Mouse (Mus musculus) embryonic facial prominence, embryonic 15.5 days (tissue): ENCODE measurements at regions not wholly inside any gene's neighbourhood (a gene's known extent, or its start where the extent isn't known, plus 50 kb on each side); places are given as distances from the start of the nearest gene placed in this dataset.

Source experiments
- ATAC-seq: fragments of 200-750 bp; cut with Nextera tagmentation; 2 replicates; pipeline ENCODE4 v1.8.0; 2017; ENCODE audit warnings: low read depth, moderate TSS enrichment; ENCODE audit not compliant: insufficient number of reproducible peaks, low FRiP score, low TSS enrichment
- H3K27ac ChIP-seq: fragments of 300-500 bp; sonication (generic); replicated peaks from 2 replicates; pipeline ENCODE4 v1.5.1; 2015; ENCODE audit warnings: mild to moderate bottlenecking, inconsistent platforms
- H3K27me3 ChIP-seq: fragments of 300-500 bp; sonication (generic); 2 replicates; pipeline ENCODE4 v1.6.1; 2015; ENCODE audit warnings: inconsistent platforms
- H3K36me3 ChIP-seq: fragments of 300-500 bp; sonication (generic); 2 replicates; pipeline ENCODE4 v1.6.1; 2015; ENCODE audit warnings: mild to moderate bottlenecking, inconsistent platforms
- H3K4me1 ChIP-seq: fragments of 300-500 bp; sonication (generic); 2 replicates; pipeline ENCODE4 v1.6.1; 2015; ENCODE audit warnings: inconsistent platforms
- H3K4me2 ChIP-seq: fragments of 300-500 bp; sonication (generic); replicated peaks from 2 replicates; pipeline ENCODE4 v1.6.1; 2015; ENCODE audit warnings: mild to moderate bottlenecking, inconsistent platforms
- H3K4me3 ChIP-seq: fragments of 300-500 bp; sonication (generic); replicated peaks from 2 replicates; pipeline ENCODE4 v1.5.1; 2015; ENCODE audit warnings: mild to moderate bottlenecking, inconsistent platforms
- H3K9ac ChIP-seq: fragments of 300-500 bp; sonication (generic); 2 replicates; pipeline ENCODE4 v1.6.1; 2015; ENCODE audit warnings: inconsistent platforms
- H3K9me3 ChIP-seq: fragments of 300-500 bp; sonication (generic); replicated peaks from 2 replicates; pipeline ENCODE4 v1.6.1; 2016; ENCODE audit warnings: inconsistent platforms
- WGBS: fragments of 180-500 bp; shearing (Covaris S2); methylation state at CpG from one replicate; pipeline ENCODE4 v1.1.7; 2015; 5-methylcytosine and 5-hydroxymethylcytosine counted together

DNA sequence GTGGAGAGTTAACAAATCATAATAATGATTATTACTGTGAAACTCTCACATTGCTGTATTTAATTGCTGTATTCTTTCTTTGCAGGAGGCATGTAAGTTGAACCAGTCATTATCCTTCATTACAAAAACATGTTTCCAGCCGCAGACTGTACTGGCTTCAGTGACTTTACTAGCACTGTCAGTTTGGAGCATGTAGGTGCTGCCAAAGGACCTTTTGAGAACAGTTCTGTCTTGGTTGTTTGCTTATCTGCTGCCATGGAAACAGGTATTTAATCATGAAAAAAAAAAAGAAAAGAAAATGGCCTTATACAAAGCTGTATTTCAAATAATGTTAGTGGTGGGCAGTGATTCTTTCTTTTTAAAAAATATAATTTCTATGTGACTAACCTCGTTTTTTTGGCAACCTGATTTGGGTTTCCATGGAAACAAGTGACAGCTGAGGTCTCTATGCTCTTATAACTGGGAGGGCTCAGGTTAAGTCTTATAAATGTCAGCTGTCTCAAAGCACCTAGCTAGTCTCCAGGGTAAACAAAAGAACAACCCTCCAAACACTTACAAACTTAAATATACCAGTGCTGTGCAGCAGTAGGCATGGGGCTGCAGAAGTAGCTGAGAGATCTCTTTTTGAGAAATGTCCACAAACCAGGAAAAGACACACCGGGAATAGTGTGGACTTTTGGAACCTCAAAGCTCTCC, 121.2 kb upstream of the D16Ertd472e start:
- Histone ChIP-seq H3K36me3 (no peaks in the 10 kb centered on the region), H3K27me3 (no peaks in the 10 kb centered on the region), H3K27ac (no peak overlapping the region), H3K9me3 (no peaks in the 10 kb centered on the region), H3K4me3 (no peak overlapping the region), H3K4me1 (0 out of 2 replicates have a peak, but pooled peaks cover 5% of the 10 kb centered on the region), H3K9ac (no peak overlapping the region), H3K4me2 (no peak overlapping the region)
- WGBS, result 46% methylated on average over 3 of the region's 3 CpGs
- ATAC-seq, result no peak

DNA sequence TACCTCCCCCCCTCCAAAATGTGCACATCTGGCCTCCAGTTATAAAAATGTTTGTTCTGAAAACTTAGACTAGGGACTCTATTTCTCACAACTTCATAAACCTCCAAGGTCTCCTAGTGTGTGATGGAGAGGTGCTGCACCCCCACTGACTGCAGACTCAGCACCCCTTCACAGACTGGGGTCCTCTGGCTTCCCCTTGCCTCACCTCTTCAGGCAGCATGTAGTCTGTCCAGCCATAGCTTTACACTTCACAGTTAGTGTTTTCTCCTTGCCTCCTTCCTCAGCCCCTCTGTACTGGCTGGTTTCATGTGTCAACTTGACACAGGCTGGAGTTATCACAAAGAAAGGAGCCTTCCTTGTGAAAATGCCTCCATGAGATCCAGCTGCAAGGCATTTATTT, 111.7 kb upstream of the D16Ertd472e start:
- no peak overlapping the region for H3K9ac ChIP-seq
- no peak for ATAC-seq
- H3K9me3 ChIP-seq, result no peaks in the 10 kb centered on the region
- H3K36me3 ChIP-seq, result no peaks in the 10 kb centered on the region
- H3K4me1 ChIP-seq, result peaks cover 6% of the 10 kb centered on the region
- 0 out of 2 replicates have a peak overlapping the region, but pooled peaks have one; percentile 45 for H3K27ac ChIP-seq
- H3K4me3 ChIP-seq, result no peak overlapping the region
- H3K27me3 ChIP-seq, result no peaks in the 10 kb centered on the region
- no peak overlapping the region for H3K4me2 ChIP-seq

DNA sequence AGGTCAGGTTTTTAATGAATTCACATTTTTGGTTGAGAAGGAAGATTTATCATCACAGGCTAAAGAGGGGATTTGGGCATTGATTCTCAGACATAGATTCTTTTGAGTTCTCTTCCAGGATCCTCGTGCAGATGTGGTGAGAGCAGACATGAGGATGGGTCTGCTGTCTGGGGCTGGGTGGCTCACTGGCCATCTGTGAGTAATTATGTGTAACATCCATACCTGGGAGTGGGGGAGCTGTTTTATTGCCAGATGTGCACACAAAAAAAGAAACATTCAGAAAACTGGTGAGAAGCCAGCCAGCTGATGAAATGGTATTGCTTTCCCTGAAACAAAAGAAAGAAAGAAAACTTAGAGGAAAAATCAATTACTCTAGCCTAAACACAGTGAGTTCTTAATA, 108.7 kb upstream of the D16Ertd472e start:
- Histone ChIP-seq H3K4me3 (no peak overlapping the region), H3K9ac (no peak overlapping the region), H3K27me3 (no peaks in the 10 kb centered on the region), H3K4me1 (peaks cover 6% of the 10 kb centered on the region), H3K4me2 (no peak overlapping the region), H3K36me3 (no peaks in the 10 kb centered on the region), H3K9me3 (no peaks in the 10 kb centered on the region), H3K27ac (no peak overlapping the region)
- WGBS, result 29% methylated on average over 1 of the region's 1 CpGs
- ATAC-seq, result no peak

DNA sequence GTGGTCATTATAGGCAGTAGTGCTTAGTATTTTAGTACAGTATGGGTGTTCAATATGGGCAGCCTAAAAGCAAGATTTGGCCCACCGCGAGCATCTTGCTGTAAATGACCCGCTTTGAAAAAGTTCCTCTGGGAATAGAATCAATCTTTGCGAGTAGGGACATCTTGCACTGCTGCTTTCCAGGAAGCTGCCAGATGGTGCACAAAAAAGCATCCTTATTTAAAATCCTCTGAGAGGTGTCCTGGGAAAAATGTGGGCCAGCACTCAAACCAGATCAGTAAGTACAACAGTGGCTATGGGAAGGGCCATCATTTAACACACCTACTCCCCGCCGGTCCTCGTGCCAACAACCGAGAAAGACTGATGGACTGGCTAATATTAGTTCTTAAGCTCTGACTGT, 107.5 kb upstream of the D16Ertd472e start:
- WGBS, result 80% methylated on average over 8 of the region's 8 CpGs
- H3K9me3 ChIP-seq, result no peaks in the 10 kb centered on the region
- peaks cover 6% of the 10 kb centered on the region for H3K4me1 ChIP-seq
- H3K27ac ChIP-seq, result no peak overlapping the region
- H3K27me3 ChIP-seq, result no peaks in the 10 kb centered on the region
- no peak overlapping the region for H3K4me3 ChIP-seq
- H3K36me3 ChIP-seq, result no peaks in the 10 kb centered on the region
- no peak overlapping the region for H3K9ac ChIP-seq
- ATAC-seq, result no peak
- no peak overlapping the region for H3K4me2 ChIP-seq

DNA sequence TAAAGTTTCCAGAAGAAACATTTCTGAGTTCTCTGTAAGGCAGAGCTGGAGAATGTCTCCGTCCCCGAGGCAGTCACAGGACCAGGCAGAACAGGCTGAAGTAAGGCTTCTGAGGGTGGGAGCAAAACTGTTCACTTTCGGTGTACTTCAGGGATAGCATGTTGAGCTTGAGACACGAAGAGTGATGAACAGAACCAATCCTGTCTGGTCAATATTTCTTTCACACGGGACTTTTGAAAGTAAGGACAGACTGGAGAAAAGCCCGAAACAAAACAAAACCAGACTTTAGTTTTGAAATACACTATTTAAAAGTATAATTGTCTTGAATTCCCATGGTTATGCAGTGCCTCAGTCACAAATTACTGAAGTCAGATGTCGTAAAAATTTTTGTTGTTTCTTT, 84.6 kb upstream of the D16Ertd472e start:
- no peak for ATAC-seq
- Histone ChIP-seq H3K9ac (no peak overlapping the region), H3K27me3 (no peaks in the 10 kb centered on the region), H3K36me3 (no peaks in the 10 kb centered on the region), H3K9me3 (no peaks in the 10 kb centered on the region), H3K4me2 (no peak overlapping the region), H3K4me3 (no peak overlapping the region), H3K4me1 (no peaks in the 10 kb centered on the region), H3K27ac (peak overlapping the region; percentile 53; the same call in 1 of the 2 replicates)
- WGBS, result 34% methylated on average over 7 of the region's 7 CpGs

DNA sequence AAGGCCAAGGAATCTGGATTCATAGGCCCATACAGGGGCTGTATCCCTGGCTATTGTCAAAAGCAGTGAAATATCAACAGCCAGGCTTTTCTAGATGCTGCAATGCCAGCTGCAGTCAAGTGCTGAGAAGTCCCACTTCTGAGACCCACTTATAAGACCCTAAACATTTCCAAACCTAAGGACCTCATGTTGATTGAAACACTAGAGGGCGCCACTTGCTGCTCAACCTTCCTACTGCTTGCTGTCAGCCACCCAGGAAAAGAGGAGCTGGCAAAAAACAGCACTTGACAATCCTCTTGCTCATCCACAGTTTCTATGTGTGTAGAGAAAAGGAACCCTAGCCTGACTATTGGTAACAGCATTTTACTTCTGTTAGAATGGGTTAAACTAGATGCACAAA, 68.2 kb upstream of the D16Ertd472e start:
- H3K4me1 ChIP-seq, result no peaks in the 10 kb centered on the region
- no peaks in the 10 kb centered on the region for H3K36me3 ChIP-seq
- no peak for ATAC-seq
- H3K27me3 ChIP-seq, result no peaks in the 10 kb centered on the region
- no peak overlapping the region for H3K4me3 ChIP-seq
- H3K4me2 ChIP-seq, result no peak overlapping the region
- H3K9ac ChIP-seq, result no peak overlapping the region
- WGBS, result 0% methylated on average over 1 of the region's 1 CpGs
- H3K27ac ChIP-seq, result no peak overlapping the region
- no peaks in the 10 kb centered on the region for H3K9me3 ChIP-seq

DNA sequence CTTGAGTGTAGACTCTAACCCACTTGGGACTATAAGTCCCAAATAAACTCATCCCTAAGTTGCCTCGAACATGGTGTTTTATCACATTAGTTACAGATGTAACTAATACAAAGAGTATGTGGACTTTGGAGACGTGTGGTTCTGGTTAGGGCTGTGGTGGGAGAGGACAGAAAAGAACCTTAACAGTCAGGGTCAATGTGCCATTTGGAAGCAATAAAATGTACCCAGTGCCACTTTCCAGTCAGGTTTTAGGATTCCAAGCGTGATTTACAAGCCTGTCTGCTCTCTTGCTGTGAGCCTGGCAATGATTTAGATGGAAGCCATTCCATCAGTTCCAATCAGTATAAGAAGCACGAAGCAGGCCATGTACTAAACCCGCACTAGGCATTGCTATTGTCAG, 65.2 kb upstream of the D16Ertd472e start:
- Histone ChIP-seq H3K9ac (no peak overlapping the region), H3K4me3 (no peak overlapping the region), H3K4me1 (no peaks in the 10 kb centered on the region), H3K4me2 (no peak overlapping the region), H3K27ac (no peak overlapping the region), H3K36me3 (no peaks in the 10 kb centered on the region), H3K9me3 (no peaks in the 10 kb centered on the region), H3K27me3 (no peaks in the 10 kb centered on the region)
- no peak; the same call in 1 of the 2 replicates for ATAC-seq
- 29% methylated on average over 5 of the region's 5 CpGs for WGBS

DNA sequence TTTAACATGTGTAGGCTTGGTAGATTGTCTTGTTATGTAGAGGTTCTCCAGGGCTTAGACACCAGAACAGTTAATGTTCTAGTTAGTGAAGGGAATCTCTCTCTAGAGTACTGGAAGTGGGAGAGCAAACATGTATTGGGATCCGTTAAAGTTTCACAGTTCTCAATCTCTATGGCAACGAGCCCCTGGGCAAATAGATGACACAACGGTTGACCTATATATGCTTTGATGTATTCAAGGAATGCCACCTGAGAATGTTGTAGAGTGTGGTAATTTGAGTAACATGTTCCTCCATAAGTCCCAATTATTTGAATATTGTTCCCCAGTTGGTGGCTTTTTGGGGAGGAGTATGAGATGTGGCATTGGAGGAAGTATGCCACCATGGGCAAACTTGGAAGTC, 64.7 kb upstream of the D16Ertd472e start:
- Histone ChIP-seq H3K4me1 (no peaks in the 10 kb centered on the region), H3K4me3 (no peak overlapping the region), H3K36me3 (no peaks in the 10 kb centered on the region), H3K9me3 (no peaks in the 10 kb centered on the region), H3K4me2 (no peak overlapping the region), H3K27ac (no peak overlapping the region), H3K9ac (no peak overlapping the region), H3K27me3 (no peaks in the 10 kb centered on the region)
- no peak for ATAC-seq
- 52% methylated on average over 3 of the region's 3 CpGs for WGBS

DNA sequence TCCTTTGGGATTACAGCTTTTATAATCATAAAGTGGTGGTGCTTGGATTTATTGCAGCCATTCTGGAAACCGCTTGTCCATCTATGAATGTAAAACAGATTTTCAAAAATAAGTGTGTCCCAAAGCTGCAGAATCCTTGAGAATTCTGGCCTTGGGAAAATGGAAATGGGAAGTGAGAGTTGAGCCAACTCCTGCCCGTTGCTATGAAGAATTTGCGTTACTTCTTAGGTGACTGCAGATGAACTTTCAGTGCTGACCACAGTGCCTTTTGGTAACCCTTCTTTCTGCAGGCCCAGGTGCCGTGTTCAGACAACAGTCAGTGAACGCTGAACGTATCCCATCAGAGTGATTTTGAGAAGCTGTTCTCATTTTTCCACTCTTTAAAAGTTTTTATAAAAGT, 60.9 kb upstream of the D16Ertd472e start:
- Histone ChIP-seq H3K4me1 (no peaks in the 10 kb centered on the region), H3K9me3 (no peaks in the 10 kb centered on the region), H3K27ac (no peak overlapping the region), H3K9ac (no peak overlapping the region), H3K36me3 (no peaks in the 10 kb centered on the region), H3K4me3 (no peak overlapping the region), H3K27me3 (no peaks in the 10 kb centered on the region), H3K4me2 (no peak overlapping the region)
- WGBS, result 79% methylated on average over 6 of the region's 6 CpGs
- no peak for ATAC-seq

DNA sequence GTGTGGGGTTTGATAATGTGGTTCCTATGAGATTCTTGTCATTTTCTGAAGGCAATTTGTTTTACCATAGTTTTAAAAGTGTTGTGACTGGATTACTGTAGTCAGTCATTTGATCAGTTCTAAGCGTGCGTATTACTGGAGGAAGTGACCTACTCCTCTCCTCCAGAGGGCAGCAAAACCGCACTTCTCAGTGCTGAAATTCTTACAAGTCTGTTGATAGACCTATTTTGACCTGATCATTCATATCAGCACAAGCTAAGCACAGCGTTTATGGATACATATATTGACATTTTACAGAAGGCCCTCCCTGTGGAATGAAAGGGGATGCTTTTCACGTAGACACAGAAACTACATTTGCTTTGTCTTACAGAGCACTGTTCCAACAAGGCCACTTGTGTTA, 60.5 kb upstream of the D16Ertd472e start:
- 33% methylated on average over 5 of the region's 5 CpGs for WGBS
- Histone ChIP-seq H3K4me2 (no peak overlapping the region), H3K27me3 (no peaks in the 10 kb centered on the region), H3K4me1 (no peaks in the 10 kb centered on the region), H3K9ac (no peak overlapping the region), H3K36me3 (no peaks in the 10 kb centered on the region), H3K9me3 (no peaks in the 10 kb centered on the region), H3K27ac (no peak overlapping the region), H3K4me3 (no peak overlapping the region)
- ATAC-seq, result no peak

DNA sequence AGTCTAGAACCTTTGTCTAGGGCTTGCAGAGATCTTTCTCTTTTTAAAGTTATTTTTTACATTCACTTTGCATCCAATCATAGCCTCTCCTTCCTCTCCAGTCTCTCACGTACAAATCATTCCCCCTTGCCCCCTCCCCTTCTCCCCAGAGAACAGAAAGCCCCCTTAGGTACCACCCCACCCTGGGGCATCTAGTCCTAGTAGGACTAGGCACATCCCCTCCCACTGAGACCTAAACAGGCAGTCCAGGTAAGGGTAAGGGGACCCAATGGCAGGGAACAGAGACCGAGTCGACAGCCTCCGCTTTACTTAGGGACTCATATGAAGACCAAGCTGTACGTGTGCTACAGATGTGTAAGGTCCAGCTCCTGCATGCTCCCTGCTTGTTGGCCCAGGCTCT, 59.3 kb upstream of the D16Ertd472e start:
- Histone ChIP-seq H3K4me2 (no peak overlapping the region), H3K36me3 (no peaks in the 10 kb centered on the region)
- no peak for ATAC-seq

DNA sequence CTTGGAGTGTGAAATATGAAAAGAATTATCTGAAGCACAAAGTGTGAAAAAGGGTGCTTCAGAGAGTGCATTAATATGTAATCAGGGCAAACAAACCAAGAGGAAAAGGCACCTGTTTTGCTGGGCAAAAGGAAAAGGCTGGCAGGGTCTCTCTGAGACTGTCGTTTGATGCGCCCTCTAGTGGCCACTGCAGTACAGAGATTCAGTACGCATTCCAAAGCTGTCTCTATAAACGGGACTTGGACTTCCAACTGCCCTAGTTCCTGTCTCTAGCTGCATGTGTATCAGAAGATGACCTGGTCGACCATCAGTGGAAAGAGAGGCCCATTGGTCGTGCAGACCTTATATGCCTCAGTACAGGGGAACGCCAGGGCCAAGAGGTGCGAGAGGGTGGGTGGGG, 58.7 kb upstream of the D16Ertd472e start:
- no peak overlapping the region for H3K27ac ChIP-seq
- H3K36me3 ChIP-seq, result no peaks in the 10 kb centered on the region
- no peaks in the 10 kb centered on the region for H3K27me3 ChIP-seq
- no peak overlapping the region for H3K9ac ChIP-seq
- no peak overlapping the region for H3K4me2 ChIP-seq
- H3K4me1 ChIP-seq, result no peaks in the 10 kb centered on the region
- H3K4me3 ChIP-seq, result no peak overlapping the region
- peak; percentile 75 for ATAC-seq
- WGBS, result 19% methylated on average over 8 of the region's 8 CpGs
- no peaks in the 10 kb centered on the region for H3K9me3 ChIP-seq

More for the DNA sequence above, 59.3 kb upstream of the D16Ertd472e start:
- Histone ChIP-seq H3K9me3 (no peaks in the 10 kb centered on the region), H3K4me1 (no peaks in the 10 kb centered on the region), H3K9ac (no peak overlapping the region), H3K4me3 (no peak overlapping the region), H3K27me3 (no peaks in the 10 kb centered on the region), H3K27ac (no peak overlapping the region)
- WGBS, result 83% methylated on average over 5 of the region's 5 CpGs
